Comparison of ENCODE assay signal across 24 mouse cellular contexts in genomic region chr6:89662521-89662920, GRCm38 (mm10). TPM values are rescaled to one million over a fixed set of nuclear protein-coding genes. Genes with fewer than 3 reads are reported as not detected.
DNase-seq lines count a peak whose midpoint lies in the region; ATAC-seq and TF ChIP-seq lines count a peak whose summit lies in the region.
"Had no signal": no experiment of that assay in that cellular context is flagged by ENCODE, and none has a peak within 500 bp of the region (broad histone marks: within the 10 kb centered on the region; RNA-seq: fewer than 3 reads in every experiment).

No protein-coding gene starts in this region.

- H3K4me3 ChIP-seq in heart, embryonic 12.5 days: no peak overlapping the region
- no peak overlapping the region for H3K4me3 ChIP-seq in lung, adult 2 months (replicated peaks; ENCODE audit: extremely low read depth, low read depth, low read length)
- H3K4me3 ChIP-seq: embryonic facial prominence, embryonic 13.5 days; embryonic facial prominence, embryonic 15.5 days; erythroblast, embryonic 14.5 days; forebrain, embryonic 10.5 days; forebrain, embryonic 12.5 days had no signal

- no peak overlapping the region for H3K27ac ChIP-seq in heart, embryonic 12.5 days (ENCODE audit: poor library complexity, severe bottlenecking)
- H3K27ac ChIP-seq: embryonic facial prominence, embryonic 13.5 days; embryonic facial prominence, embryonic 15.5 days; forebrain, embryonic 10.5 days; forebrain, embryonic 12.5 days had no signal

- no peak overlapping the region for H3K9ac ChIP-seq in heart, embryonic 12.5 days
- H3K9ac ChIP-seq: embryonic facial prominence, embryonic 13.5 days; embryonic facial prominence, embryonic 15.5 days; forebrain, embryonic 12.5 days had no signal

- H3K4me2 ChIP-seq in heart, embryonic 12.5 days: no peak overlapping the region
- H3K4me2 ChIP-seq: embryonic facial prominence, embryonic 13.5 days; embryonic facial prominence, embryonic 15.5 days; forebrain, embryonic 12.5 days had no signal

- no peak for TF ChIP-seq POLR2A in lung, adult 2 months (IDR thresholded peaks at IDR 0.05; ENCODE audit: borderline replicate concordance, extremely low read depth, low read depth, low read length)

- 87% methylated on average over 3 of the region's 3 CpGs for WGBS in heart, embryonic 12.5 days
- WGBS in lung, adult 2 months: 80% methylated on average over 3 of the region's 3 CpGs

- H3K36me3 ChIP-seq in heart, embryonic 12.5 days: peaks cover 12% of the 10 kb centered on the region
- H3K36me3 ChIP-seq: embryonic facial prominence, embryonic 15.5 days; forebrain, embryonic 12.5 days had no signal

- TF ChIP-seq CTCF in lung, adult 2 months (IDR thresholded peaks at IDR 0.05; ENCODE audit: insufficient read depth, low read length): no peak

- H3K27me3 ChIP-seq in heart, embryonic 12.5 days (replicated peaks): no peaks in the 10 kb centered on the region
- H3K27me3 ChIP-seq: embryonic facial prominence, embryonic 13.5 days; embryonic facial prominence, embryonic 15.5 days; forebrain, embryonic 12.5 days had no signal

- peak; percentile 79 for DNase-seq in heart, adult 11 months
- DNase-seq in lung, adult 18-20 months: peak; percentile 13 to 39
- no peak for DNase-seq in lung, postnatal 4 days
- DNase-seq in lung, postnatal 25 days (ENCODE audit: low spot score): peak; percentile 53
- DNase-seq in lung, adult 2 months: no peak
- DNase-seq: adrenal gland, adult 2 months; adrenal gland, postnatal 10 days; adrenal gland, postnatal 25 days; cerebellum, adult 11 months; cerebellum, adult 18-20 months; cerebellum, adult 8-10 months; cerebellum, adult 9-11 months; cerebellum, postnatal 14 days; cerebellum, postnatal 36 days; embryo, embryonic 11 days had no signal

- peaks cover 18% of the 10 kb centered on the region for H3K4me1 ChIP-seq in heart, embryonic 12.5 days (replicated peaks)
- H3K4me1 ChIP-seq in lung, adult 2 months (ENCODE audit: control insufficient read depth, insufficient read depth, low read length): no peaks in the 10 kb centered on the region; the same call in 1 of the 2 replicates
- H3K4me1 ChIP-seq: embryonic facial prominence, embryonic 13.5 days; embryonic facial prominence, embryonic 15.5 days; forebrain, embryonic 12.5 days had no signal

- no peak for ATAC-seq in heart, embryonic 12.5 days (ENCODE audit: insufficient number of reproducible peaks, low FRiP score)
- ATAC-seq: forebrain, embryonic 14.5 days had no signal

- H3K9me3 ChIP-seq in heart, embryonic 12.5 days (replicated peaks): no peaks in the 10 kb centered on the region; the same call in 1 of the 2 replicates
- H3K9me3 ChIP-seq: embryonic facial prominence, embryonic 13.5 days; embryonic facial prominence, embryonic 15.5 days; forebrain, embryonic 10.5 days; forebrain, embryonic 12.5 days had no signal

RNA-seq across cellular contexts. Expression of gene Txnrd3, which starts 18.7 kb away (rescaled TPM):
- 10.0 and 11.5 TPM in 2 replicates for polyA plus RNA-seq in heart, embryonic 12.5 days (2016; fragmentation: Nextera tagmentation; extraction: Ambion mirVana)
- polyA plus RNA-seq in lung, adult 2 months (2012; rRNA removed): 13.8 and 15.5 TPM in 2 replicates
- polyA plus RNA-seq: erythroblast, embryonic 14.5 days had no signal

RNA-seq across cellular contexts. Expression of gene Vmn1r40, which starts 44.8 kb away (rescaled TPM):
- polyA plus RNA-seq in heart, embryonic 12.5 days (2016; fragmentation: Nextera tagmentation; extraction: Ambion mirVana): not detected in 2 replicates
- not detected in 2 replicates for polyA plus RNA-seq in lung, adult 2 months (2012; rRNA removed)
- polyA plus RNA-seq: adrenal gland, adult 2 months; C2C12; embryonic facial prominence, embryonic 11.5 days; embryonic facial prominence, embryonic 13.5 days; embryonic facial prominence, embryonic 15.5 days; erythroblast, embryonic 14.5 days; forebrain, embryonic 10.5 days; forebrain, embryonic 12.5 days; forebrain, embryonic 14.5 days had no signal

Comparison
In these comparisons a context has a peak if more than half of its experiments do, and no peak if none do; other contexts are left out.
1. DNase-seq: peak in heart, adult 11 months (single experiment), lung, adult 18-20 months (2 of 2) and lung, postnatal 25 days (single experiment); none in lung, postnatal 4 days (0 of 2) and lung, adult 2 months (single experiment).